Mouse (Mus musculus) heart, adult 8-10 months (tissue): ENCODE measurements around the gene Klhdc10. TPM values are rescaled to one million over a fixed set of nuclear protein-coding genes. Genes with fewer than 3 reads are reported as not detected.

Experiments used
- DNase-seq: peaks from one replicate; pipeline ENCODE4 v3.0.0; 2022; ENCODE audit warnings: low spot score
- total RNA-seq, 4 experiments: library from RNA; stranded (reverse); gene quantifications; 2 replicates each; pipeline ENCODE4 v1.2.4; 2022

Klhdc10 gene
- total RNA-seq, 4 experiments from 2014 or later: 45.4 to 55.7 (median 50.9) TPM

GRCm38 (mm10) chr6:30468058-30468457, 66.4 kb downstream of the Klhdc10 start:
- no peak for DNase-seq

DNA sequence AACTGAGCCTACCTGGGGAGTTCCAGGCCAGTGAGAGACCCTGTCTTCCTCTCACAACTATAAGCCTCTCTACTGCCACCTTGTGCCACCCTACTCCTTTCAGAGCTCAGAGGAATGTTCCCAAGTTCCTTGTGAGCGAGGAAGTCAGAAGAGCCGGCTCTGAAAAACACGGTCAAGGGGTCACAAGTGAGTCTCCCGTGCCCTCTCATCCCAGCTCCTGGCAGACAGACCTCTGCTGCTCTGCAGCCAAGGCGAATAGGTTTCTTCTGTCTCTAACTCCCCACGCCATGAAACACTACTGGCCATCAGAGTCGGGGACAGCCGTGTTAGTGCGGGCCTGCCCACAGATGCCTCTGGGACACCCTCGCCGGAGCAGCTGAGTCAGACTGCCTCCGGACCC, 67.0 kb downstream of the Klhdc10 start:
- no peak for DNase-seq

GRCm38 (mm10) chr6:30469370-30469769, 67.7 kb downstream of the Klhdc10 start:
- no peak for DNase-seq

- DNase-seq: no peak
These were observed 70.0 kb downstream of the Klhdc10 start for GRCm38 (mm10) chr6:30471706-30472105.

DNA sequence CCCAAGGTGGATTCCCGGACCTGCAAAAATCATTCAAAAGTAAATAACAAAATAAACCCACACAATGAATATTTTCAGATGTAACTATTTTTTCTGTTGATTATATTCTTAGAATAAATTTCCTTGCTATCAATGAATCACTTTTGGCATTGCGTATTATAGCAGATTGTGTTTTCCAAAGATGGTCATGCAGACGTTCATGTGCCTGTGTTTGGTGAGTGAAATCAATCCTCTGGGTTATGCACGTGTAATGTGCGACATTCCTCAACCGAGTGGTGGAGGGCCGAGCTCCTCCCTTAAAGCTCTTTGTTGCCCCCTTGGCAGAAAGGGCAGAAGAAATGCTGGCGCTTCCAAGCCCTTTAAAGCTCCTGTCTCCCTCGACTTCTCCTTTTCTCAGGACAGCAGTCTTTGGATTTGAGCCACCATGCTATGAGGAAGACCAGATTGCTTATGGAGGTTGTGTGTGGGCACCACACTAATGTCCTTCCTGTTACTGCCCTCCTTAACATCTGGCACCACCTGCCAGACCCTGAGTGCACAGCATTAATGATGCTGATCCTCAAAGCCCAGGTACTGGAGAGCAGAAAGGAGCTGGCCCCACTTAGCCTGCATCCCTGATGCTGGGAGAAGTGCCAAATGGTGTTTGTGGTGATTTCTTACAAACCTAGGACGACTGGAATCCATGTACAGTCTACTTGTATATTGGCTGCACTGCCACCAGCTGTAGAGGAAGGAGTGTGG, 74.5 kb downstream of the Klhdc10 start:
- DNase-seq: no peak

DNA sequence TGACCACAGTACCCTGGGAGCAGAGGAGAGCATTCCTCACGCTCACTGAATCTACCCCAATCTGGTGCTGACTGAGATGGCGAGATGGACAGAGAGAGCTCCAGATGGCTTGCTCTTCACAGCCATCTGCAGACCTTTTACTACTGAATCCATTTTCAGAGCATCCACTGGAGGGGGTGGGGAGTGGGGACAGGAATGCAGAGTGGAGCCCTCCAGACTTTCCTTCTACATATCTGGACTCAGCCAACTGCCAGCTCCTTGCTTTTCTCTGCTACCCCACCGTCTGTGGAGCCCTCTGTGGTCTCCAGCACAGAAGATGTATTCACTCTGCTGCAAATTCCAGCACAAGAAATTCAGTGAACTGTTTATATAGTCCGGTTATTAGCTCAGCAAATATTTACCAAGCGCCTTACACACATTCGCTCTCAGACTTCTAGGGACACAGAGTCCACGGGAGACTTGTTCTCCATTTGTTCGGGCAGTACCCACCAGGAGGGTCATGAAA, 75.6 kb downstream of the Klhdc10 start:
- no peak for DNase-seq

- DNase-seq: no peak
These were observed 76.1 kb downstream of the Klhdc10 start for GRCm38 (mm10) chr6:30477784-30478183.

- DNase-seq: no peak
These were observed 77.8 kb downstream of the Klhdc10 start for GRCm38 (mm10) chr6:30479418-30479817.

GRCm38 (mm10) chr6:30482908-30483307, 81.2 kb downstream of the Klhdc10 start:
- DNase-seq: no peak

DNA sequence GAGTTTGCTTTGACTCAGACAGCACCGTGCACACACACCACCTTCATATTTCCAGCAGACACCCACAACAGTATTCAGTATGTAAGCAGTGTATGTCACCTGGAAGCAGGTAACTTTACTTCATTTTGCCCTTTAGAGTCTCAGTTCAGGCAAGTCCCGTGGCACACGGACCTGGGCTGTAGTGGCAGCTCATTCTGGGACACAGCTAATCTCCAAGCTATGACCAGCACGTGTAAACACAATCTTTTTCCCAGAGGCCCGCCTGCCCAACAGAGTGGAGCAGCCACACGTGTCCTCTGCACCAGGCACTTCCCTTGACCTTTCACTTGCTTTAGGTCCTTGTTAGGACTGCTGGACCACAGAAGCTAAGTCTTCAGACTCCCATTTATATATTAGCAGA, 84.8 kb downstream of the Klhdc10 start:
- no peak for DNase-seq

DNA sequence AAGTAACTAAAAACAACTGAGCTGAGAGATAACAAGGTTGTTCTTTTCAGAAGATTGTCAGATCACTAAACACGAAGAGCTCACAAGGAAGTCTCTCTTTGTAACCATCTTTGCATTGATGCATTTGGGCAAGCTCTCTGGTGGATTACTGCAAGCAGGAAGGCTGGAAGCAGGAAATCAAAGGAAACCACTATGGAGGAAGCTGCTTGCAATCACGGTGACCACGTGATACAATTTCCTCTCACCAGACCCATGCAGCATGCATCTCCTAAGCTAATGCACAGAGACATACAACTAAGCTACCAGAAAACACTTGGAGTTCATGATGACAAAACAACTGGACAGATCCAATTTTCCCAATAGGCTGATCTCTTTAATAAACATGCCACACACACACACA, 97.4 kb downstream of the Klhdc10 start:
- DNase-seq: no peak

Other genes starting within 250 kb of the Klhdc10 start
- gene Ube2h, start 97.3 kb upstream of the Klhdc10 start, total RNA-seq: 10 to 100 TPM; 59.8 to 73.0 (median 62.5) TPM
- 10 to 100 TPM; 14.5 to 18.4 (median 16.6) TPM for gene Zc3hc1, start 10.8 kb upstream of the Klhdc10 start, total RNA-seq
- gene Tmem209, start 107.9 kb downstream of the Klhdc10 start, total RNA-seq: 10 to 100 TPM in 2 of 4 experiments, 1 to 10 TPM in 2; 7.3 to 12.4 (median 9.5) TPM
- gene Ssmem1, start 108.0 kb downstream of the Klhdc10 start, total RNA-seq: under 1 TPM in 1 of 4 experiments, not detected in 3; 0.40 TPM
- gene Cpa2, start 139.7 kb downstream of the Klhdc10 start, total RNA-seq: under 1 TPM in 1 of 4 experiments, not detected in 3; 0.31 TPM
- gene Cpa4, start 166.5 kb downstream of the Klhdc10 start, total RNA-seq: not detected
- not detected for gene Cpa5, start 209.1 kb downstream of the Klhdc10 start, total RNA-seq
- gene Cpa1, start 237.3 kb downstream of the Klhdc10 start, total RNA-seq: under 1 TPM in 2 of 4 experiments, not detected in 2; 0.19 to 0.20 TPM